Mouse (Mus musculus): ENCODE measurements at regions not wholly inside any gene's neighbourhood (a gene's known extent, or its start where the extent isn't known, plus 50 kb on each side); places are given as distances from the start of the nearest gene placed in this dataset.

DNA sequence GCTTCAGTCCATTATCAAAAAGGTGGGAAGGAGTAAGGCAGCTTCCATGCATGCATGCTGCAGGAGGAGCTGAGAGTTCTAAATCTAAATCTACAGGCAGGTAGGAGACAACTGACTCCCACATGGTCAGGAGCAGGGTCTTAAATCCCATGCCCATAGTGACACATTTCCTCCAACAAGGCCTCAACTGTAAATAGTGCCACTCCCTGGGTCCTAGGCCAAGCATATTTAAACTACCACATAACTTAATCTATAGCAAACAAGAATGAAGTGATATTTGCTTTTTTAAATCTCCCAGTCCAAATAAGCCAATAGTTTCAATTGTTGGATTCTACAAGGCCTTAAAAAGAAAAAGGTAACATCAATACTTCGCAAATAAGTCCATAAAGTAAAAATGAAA, 1345.4 kb upstream of the Dsel start:
- DNase-seq (ENCODE audit: low spot score in 2 of 2) = no peak

DNA sequence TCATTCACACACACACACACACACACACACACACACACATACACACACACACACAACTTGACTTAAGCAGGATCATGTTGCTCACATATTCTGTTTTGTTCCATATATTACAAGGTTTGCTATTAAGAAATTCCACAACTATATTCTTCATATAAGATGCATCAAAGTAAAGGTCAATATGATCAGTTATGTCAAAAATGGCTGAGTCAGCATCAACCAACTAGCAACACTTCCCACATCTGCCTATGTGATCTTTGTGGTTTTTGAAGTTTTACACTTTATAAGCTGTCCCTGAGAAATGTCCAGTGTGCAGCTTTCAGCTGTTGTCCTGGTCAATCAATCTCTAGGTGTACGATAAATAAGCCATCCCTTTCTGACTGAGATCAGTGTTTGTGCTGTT, 1339.3 kb upstream of the Dsel start:
- DNase-seq (ENCODE audit: low spot score in 2 of 2) = no peak

DNA sequence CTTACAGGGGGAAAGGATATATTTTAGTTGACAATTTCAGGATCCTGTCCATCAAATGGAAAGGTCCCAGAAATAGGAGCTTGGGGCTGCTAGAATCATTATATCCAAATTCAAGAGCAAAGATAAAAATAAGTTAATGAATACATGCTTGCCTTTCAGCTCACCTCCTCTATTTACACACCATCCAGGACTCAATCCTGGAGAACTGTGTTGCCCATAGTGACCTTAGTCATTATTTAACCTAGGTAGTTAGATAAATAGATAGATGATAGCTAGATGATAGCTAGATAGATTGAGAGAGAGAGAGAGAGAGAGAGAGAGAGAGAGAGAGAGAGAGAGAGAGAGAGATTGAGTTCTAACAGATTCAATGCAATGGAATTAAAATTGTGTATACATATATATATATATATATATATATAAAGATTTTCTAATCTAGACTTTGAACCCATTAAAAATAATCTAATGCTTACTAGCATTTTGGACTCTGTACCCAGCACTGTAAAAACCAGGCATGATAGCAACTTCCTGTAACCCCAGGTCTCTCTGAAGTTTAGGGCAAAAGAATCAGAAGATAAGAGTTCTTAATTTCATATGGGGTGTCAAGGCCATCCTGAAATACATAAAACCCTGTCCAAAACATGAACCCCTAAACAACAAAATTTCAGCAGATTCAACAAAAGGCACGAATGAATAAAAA, 1329.5 kb upstream of the Dsel start:
- no peak for DNase-seq (ENCODE audit: low spot score in 2 of 2)

DNA sequence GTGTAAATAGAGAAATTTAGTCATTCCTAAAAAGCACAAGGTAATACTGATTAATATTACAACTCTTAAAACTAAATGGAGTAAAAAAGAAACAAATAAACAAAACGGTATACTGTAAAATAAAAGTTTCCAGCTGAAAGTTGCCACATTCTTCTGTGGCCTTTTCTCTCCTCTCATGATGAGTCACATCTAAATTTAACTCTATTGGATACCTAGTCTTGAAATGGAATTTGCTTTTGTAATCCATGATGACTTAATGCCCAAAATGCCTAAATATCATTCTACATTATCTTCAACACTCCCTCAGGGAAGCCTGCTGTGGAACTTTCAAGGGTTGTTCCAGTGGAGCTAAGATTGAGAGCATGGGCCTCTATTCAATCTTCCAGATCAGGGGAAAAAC, 1298.5 kb upstream of the Dsel start:
- no peak for DNase-seq (ENCODE audit: low spot score in 2 of 2)
